Mouse (Mus musculus) kidney, embryonic 14.5 days (tissue): Measurements from ENCODE around the gene Csad. TPM values are rescaled to one million over a fixed set of nuclear protein-coding genes. Genes with fewer than 3 reads are reported as not detected.

Experiments used
- ATAC-seq: fragments of 200-750 bp; cut with Nextera tagmentation; 2 replicates; pipeline ENCODE4 v1.8.0; 2017; ENCODE audit warnings: moderate number of reproducible peaks, mild to moderate bottlenecking, moderate TSS enrichment, moderate library complexity; ENCODE audit not compliant: low FRiP score, low TSS enrichment
- H3K27ac ChIP-seq: fragments of 300-500 bp; sonication (generic); 2 replicates; pipeline ENCODE4 v1.5.1; 2014; ENCODE audit warnings: low read depth, mild to moderate bottlenecking, low read length, moderate library complexity, mixed read lengths
- H3K27me3 ChIP-seq: fragments of 300-500 bp; sonication (generic); 2 replicates; pipeline ENCODE4 v1.6.1; 2014; ENCODE audit warnings: mild to moderate bottlenecking, low read length; ENCODE audit not compliant: control insufficient read depth, insufficient read depth
- H3K36me3 ChIP-seq: fragments of 300-500 bp; sonication (generic); 2 replicates; pipeline ENCODE4 v1.6.1; 2014; ENCODE audit warnings: low read length, mixed read lengths; ENCODE audit not compliant: control insufficient read depth, insufficient read depth
- H3K4me1 ChIP-seq: fragments of 300-500 bp; sonication (generic); 2 replicates; pipeline ENCODE4 v1.6.1; 2014; ENCODE audit warnings: low read length, mixed read lengths; ENCODE audit not compliant: control insufficient read depth, insufficient read depth
- H3K4me2 ChIP-seq: fragments of 300-500 bp; sonication (generic); replicated peaks from 2 replicates; pipeline ENCODE4 v1.6.1; 2014; ENCODE audit warnings: low read depth, mild to moderate bottlenecking, low read length
- H3K4me3 ChIP-seq: fragments of 300-500 bp; sonication (generic); 2 replicates; pipeline ENCODE4 v1.5.1; 2014; ENCODE audit warnings: mild to moderate bottlenecking, low read length
- H3K9ac ChIP-seq: fragments of 300-500 bp; sonication (generic); 2 replicates; pipeline ENCODE4 v1.6.1; 2014; ENCODE audit warnings: low read depth, mild to moderate bottlenecking, low read length, moderate library complexity
- H3K9me3 ChIP-seq: fragments of 300-500 bp; sonication (generic); 2 replicates; pipeline ENCODE4 v1.6.1; 2016; ENCODE audit warnings: low read length; ENCODE audit not compliant: control insufficient read depth
- WGBS: fragments of 180-500 bp; shearing (Covaris S2); extraction: QIAGEN DNeasy Blood & Tissue Kit; methylation state at CpG from one replicate; pipeline ENCODE4 v1.1.7; 2014; 5-methylcytosine and 5-hydroxymethylcytosine counted together
- polyA plus RNA-seq: library from polyadenylated mRNA; unstranded; fragments of >200 nt; fragmentation: Nextera tagmentation; extraction: Ambion mirVana; gene quantifications from 2 replicates; pipeline ENCODE4 v1.2.1, GENCODE M21; 2014

Gene Csad
- 50.6 and 68.1 TPM in 2 replicates for polyA plus RNA-seq

DNA sequence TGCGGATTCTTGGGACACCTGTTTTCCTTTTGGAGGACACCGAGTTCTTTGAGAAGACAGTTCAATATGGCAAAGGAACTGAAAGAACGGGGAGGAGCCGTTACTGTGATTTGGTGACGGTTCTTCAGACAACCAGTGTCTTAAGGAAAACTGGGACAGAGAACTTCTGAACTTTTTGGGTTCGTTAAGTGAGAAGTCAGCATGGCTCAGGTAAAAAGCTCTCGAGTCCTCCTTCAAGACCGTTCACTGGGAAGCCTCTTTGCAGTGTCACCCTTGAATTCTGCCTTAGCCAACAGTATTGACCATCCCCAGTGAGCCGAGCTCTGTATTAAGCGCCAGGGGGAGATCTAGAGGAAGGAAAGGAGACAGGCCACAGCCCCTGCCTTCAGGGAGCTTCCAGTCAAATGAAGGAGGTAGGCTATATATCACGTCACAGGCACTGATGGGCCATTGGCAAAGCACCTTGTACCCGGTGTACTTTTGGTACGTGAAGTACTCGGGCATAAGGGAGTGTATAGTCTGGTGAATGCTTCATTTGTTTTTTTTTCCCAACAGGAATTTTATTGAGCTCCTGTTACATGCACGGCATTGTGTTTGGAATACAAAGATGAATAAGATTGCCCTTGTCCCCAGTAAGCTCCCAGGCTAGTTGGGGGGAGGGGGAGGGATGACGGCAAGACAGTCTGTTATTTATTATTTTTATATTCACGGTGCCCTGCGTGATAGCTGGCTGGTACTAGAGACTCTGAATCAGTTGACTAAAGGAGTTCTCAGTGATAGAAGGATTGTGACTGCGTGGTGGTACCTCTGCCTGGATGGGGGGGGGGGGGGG is at the start of gene Csad:
Csad (minus strand) TSS at position 51 of the 832 bp plus-strand sequence.
- peaks cover 22% of the 10 kb centered on the region for H3K4me1 ChIP-seq
- no peaks in the 10 kb centered on the region for H3K9me3 ChIP-seq
- H3K27ac ChIP-seq: peak within 1 kb of the TSS; percentile 97
- H3K4me2 ChIP-seq: peak within 1 kb of the TSS; percentile 75
- H3K27me3 ChIP-seq: no peaks in the 10 kb centered on the region
- H3K4me3 ChIP-seq: peak within 1 kb of the TSS; percentile 82
- peaks cover 45% of the 10 kb centered on the region for H3K36me3 ChIP-seq
- WGBS: 60% methylated on average over 19 of the region's 19 CpGs
- no peak for ATAC-seq
- H3K9ac ChIP-seq: peak within 1 kb of the TSS; percentile 93

DNA sequence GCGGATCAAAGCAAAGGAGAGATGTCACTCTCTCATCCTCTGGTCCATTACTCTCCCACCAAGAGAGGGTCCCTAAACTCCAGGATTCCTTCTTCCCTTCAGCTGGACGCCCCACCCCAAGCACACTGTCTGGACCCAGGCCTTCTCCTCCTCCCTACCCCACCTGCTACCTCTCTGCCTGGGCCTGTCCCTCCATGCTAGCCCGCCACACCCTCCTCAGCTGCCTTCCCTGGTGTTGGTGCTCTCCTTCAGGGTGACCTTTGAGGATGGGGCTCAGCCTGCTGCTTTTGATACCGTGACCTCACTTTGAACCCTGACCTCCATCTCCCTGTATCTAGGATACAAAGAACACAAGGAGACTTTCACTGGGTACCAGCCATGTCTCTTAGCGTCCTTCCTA is 46.0 kb upstream of the Csad start:
- H3K9ac ChIP-seq: no peak overlapping the region
- no peak overlapping the region for H3K4me3 ChIP-seq
- no peak for ATAC-seq
- WGBS: 71% methylated on average over 5 of the region's 5 CpGs
- H3K27ac ChIP-seq: no peak overlapping the region
- H3K36me3 ChIP-seq: 0 out of 2 replicates have a peak, but pooled peaks cover 3% of the 10 kb centered on the region
- H3K4me1 ChIP-seq: peaks cover 29% of the 10 kb centered on the region
- no peaks in the 10 kb centered on the region for H3K9me3 ChIP-seq
- H3K27me3 ChIP-seq: no peaks in the 10 kb centered on the region; the same call in 1 of the 2 replicates
- H3K4me2 ChIP-seq: no peak overlapping the region

DNA sequence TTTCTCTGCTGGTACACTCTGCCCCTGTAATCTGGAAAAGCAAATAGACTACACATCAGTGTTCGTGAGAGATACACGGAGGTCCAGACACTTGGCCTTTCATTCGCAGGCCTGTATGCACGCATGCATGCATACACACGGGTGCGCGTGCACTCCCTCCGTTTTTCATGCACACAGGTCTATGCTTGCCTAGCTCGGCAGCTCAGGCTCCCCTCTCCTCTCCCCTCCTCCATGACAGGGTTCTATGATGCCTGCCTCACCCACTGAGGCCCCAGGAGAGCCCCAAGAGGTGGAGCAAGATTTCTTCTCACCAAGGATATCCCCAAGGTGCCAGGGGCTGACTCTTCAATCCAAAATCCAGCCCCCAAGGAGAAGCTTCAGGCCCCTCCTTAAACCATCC is 45.4 kb upstream of the Csad start:
- Histone ChIP-seq H3K36me3 (0 out of 2 replicates have a peak, but pooled peaks cover 3% of the 10 kb centered on the region), H3K4me3 (no peak overlapping the region; the same call in 1 of the 2 replicates), H3K9me3 (no peaks in the 10 kb centered on the region), H3K9ac (peak overlapping the region; percentile 46; the same call in 1 of the 2 replicates), H3K4me2 (peak overlapping the region; percentile 81), H3K4me1 (peaks cover 28% of the 10 kb centered on the region), H3K27me3 (no peaks in the 10 kb centered on the region; the same call in 1 of the 2 replicates), H3K27ac (peak overlapping the region; percentile 96)
- 46% methylated on average over 9 of the region's 9 CpGs for WGBS
- no peak for ATAC-seq

DNA sequence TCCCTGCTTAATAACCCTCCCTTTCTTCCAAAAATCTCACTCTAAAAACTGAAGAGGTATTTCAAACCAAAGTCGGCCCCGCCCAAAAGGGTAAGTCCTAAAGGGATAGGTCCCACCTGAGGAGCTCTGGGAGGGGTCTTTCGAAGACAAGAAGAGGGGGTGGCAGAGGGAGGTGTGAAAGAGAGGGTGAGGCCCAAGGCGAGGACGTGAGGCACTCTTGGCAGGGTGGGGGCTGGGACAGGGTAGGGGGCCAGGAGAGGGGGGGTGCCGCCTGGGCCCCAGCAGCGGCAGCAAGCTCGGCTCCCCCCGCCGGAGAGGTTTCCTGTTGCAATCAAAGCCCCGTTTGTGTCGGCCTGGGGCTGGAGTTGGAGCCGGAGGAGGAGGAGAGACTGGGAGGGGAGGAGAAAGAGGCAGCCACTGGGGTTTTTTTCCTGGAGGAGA is 44.7 kb upstream of the Csad start:
- H3K27me3 ChIP-seq: no peaks in the 10 kb centered on the region; the same call in 1 of the 2 replicates
- peak overlapping the region; percentile 96 for H3K27ac ChIP-seq
- H3K4me1 ChIP-seq: peaks cover 33% of the 10 kb centered on the region
- peak overlapping the region; percentile 30 for H3K4me3 ChIP-seq
- WGBS: 1% methylated on average over 13 of the region's 13 CpGs
- H3K9me3 ChIP-seq: no peaks in the 10 kb centered on the region
- 0 out of 2 replicates have a peak, but pooled peaks cover 3% of the 10 kb centered on the region for H3K36me3 ChIP-seq
- ATAC-seq: no peak
- peak overlapping the region; percentile 46; the same call in 1 of the 2 replicates for H3K9ac ChIP-seq
- peak overlapping the region; percentile 81 for H3K4me2 ChIP-seq

DNA sequence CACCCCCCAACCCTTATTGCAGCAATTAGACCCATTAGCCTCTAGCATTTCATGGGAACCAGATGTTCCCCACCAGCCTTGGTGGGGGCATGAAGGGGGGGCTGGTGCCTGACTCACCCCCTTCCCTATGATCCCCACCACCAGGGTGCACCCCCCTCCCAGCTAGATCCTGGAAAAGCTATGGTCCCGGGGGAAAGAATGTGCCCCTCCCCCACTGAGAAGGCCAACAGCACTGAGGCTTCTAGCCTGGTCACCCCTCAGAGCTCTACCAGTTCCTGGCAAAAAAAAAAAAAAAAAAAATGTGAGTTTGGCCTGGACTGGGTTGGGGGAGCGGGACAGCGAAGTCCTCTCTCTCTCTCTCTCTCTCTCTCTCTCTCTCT is 44.3 kb upstream of the Csad start:
- Histone ChIP-seq H3K27me3 (no peaks in the 10 kb centered on the region; the same call in 1 of the 2 replicates), H3K4me1 (peaks cover 38% of the 10 kb centered on the region), H3K9me3 (no peaks in the 10 kb centered on the region), H3K36me3 (0 out of 2 replicates have a peak, but pooled peaks cover 3% of the 10 kb centered on the region), H3K4me2 (peak overlapping the region; percentile 81), H3K4me3 (peak overlapping the region; percentile 30; the same call in 1 of the 2 replicates), H3K9ac (no peak overlapping the region), H3K27ac (peak overlapping the region; percentile 96)
- WGBS: 4% methylated on average over 3 of the region's 3 CpGs
- no peak for ATAC-seq

DNA sequence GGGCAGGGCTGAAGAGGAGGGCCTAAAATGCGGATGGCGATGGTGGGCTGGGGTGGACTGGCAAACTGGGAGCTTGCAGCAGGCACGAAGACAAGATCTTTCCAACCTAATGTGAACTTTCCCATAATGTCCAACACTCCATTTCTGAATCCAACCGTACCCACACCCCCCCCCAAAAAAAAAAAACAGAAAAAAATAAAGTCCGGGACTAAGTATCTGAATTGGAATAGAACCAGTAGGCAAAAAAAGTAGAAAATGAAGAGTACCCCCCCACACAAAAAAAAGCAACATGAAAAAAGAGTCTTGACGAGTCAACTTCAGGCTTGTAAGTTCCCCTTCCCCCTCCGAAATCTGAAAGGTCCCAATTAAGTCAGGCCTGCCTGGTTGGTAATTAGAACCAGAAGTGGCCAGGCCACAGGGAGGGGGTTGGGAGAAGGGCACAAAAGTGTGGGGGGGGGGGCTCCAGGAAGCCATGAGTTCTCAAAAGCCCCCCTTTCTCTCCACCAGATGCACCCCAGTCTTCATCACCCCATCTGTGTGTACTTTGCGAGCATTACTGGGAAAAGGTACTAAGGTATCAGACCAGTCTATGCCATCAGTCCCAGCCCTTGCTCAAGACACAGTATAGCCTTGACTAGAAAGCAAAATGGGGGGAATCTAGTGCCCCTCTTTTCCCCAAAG is 43.7 kb upstream of the Csad start:
- H3K27ac ChIP-seq: peak overlapping the region; percentile 96
- peak overlapping the region; percentile 74 for H3K9ac ChIP-seq
- H3K9me3 ChIP-seq: no peaks in the 10 kb centered on the region
- peak overlapping the region; percentile 81 for H3K4me2 ChIP-seq
- H3K4me3 ChIP-seq: peak overlapping the region; percentile 66
- no peaks in the 10 kb centered on the region; the same call in 1 of the 2 replicates for H3K27me3 ChIP-seq
- 7% methylated on average over 8 of the region's 8 CpGs for WGBS
- H3K4me1 ChIP-seq: peaks cover 43% of the 10 kb centered on the region
- ATAC-seq: no peak
- H3K36me3 ChIP-seq: 0 out of 2 replicates have a peak, but pooled peaks cover 3% of the 10 kb centered on the region

DNA sequence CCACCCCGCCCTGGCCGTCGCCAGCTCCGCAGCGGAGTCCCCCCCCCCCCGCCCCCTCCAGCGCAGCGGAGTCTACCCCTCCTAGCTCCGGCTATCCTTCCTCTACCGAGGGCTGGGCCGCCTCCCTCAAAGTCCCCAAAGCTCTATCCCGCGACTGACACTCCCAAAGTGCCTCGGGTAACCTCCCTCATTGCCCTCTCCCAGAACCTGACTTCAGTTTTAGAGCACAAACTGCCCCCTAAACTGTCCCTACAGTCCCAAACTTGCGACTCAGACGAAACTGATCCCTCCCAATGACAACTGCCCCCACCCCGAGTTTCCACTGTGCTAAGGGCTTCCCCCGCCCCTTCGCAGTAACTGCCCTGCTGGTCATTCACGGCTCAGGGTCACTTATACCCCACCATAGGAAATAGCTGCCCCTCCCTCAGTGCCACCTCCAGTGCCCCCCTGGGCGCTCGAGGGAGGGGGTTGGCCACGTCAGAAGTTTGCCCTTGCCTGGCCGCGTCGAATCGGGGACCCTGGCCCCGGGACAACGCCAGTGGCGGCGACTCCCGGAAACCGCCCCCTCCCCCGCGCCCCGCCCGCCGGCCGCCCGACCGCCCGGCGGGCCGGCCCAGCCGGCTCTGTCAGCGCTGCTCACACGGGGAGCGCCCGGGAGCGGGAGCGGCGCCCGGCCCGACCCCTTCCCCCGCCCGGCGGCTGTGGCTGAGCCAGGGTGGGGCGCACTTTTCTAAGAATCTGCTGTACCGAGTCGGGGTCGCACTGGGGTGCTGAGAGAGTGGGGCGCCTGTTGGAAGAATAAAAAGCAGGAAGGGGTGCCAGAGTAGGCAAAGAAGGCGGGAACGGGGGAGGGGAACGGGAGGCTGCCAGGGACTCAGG is 43.0 kb upstream of the Csad start:
- Histone ChIP-seq H3K9me3 (no peaks in the 10 kb centered on the region), H3K9ac (peak overlapping the region; percentile 74), H3K4me3 (peak overlapping the region; percentile 66), H3K4me1 (peaks cover 49% of the 10 kb centered on the region), H3K36me3 (0 out of 2 replicates have a peak, but pooled peaks cover 3% of the 10 kb centered on the region), H3K27me3 (no peaks in the 10 kb centered on the region; the same call in 1 of the 2 replicates), H3K27ac (peak overlapping the region; percentile 96), H3K4me2 (peak overlapping the region; percentile 81)
- under 1% methylated on average over 56 of the region's 65 CpGs for WGBS
- ATAC-seq: peak; percentile 59

DNA sequence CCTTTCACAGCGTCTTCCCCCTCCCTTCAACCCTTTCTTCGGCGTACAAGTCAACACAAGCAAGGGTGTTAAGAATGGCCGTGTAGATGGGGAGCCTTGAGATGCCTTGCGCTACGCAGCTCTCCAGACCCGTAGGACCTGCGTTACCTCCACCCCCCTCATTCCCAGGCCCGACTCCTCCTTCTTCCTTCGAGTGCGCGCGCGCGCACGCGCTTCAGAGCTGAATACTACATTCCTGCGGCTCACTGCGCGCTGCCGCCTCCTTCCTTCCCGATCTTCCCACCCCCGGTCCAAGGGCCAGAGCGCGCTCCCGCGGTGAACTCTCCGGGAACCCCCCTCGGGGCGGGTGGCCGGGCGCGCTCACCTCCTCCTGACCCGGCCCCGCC is 42.3 kb upstream of the Csad start:
- under 1% methylated on average over 34 of the region's 35 CpGs for WGBS
- ATAC-seq: peak; percentile 75
- H3K4me1 ChIP-seq: peaks cover 49% of the 10 kb centered on the region

More for the DNA sequence above, 42.3 kb upstream of the Csad start:
- Histone ChIP-seq H3K4me2 (peak overlapping the region; percentile 81), H3K27me3 (no peaks in the 10 kb centered on the region; the same call in 1 of the 2 replicates), H3K36me3 (no peaks in the 10 kb centered on the region), H3K9me3 (no peaks in the 10 kb centered on the region), H3K4me3 (peak overlapping the region; percentile 66), H3K27ac (peak overlapping the region; percentile 96), H3K9ac (peak overlapping the region; percentile 74)
